Mouse (Mus musculus) thymus, adult 2 months (tissue): ENCODE measurements around the gene Cacna2d3. TPM values are rescaled to one million over a fixed set of nuclear protein-coding genes. Genes with fewer than 3 reads are reported as not detected.

ENCODE experiments used
- DNase-seq: peaks from one replicate; pipeline ENCODE4 v3.0.0; 2021
- H3K27ac ChIP-seq: fragments of 200-500 bp; 2 replicates; pipeline ENCODE4 v1.5.1; 2012; ENCODE audit warnings: low read length, control low read depth; ENCODE audit not compliant: control insufficient read depth, insufficient read depth
- H3K27me3 ChIP-seq: fragments of 200-500 bp; 2 replicates; pipeline ENCODE4 v1.6.1; 2012; ENCODE audit warnings: mild to moderate bottlenecking, low read length, moderate library complexity, mixed read lengths; ENCODE audit not compliant: control insufficient read depth, insufficient read depth
- H3K36me3 ChIP-seq: fragments of 200-500 bp; 2 replicates; pipeline ENCODE4 v1.6.1; 2012; ENCODE audit warnings: mild to moderate bottlenecking, low read length, moderate library complexity; ENCODE audit not compliant: control insufficient read depth, insufficient read depth
- H3K4me1 ChIP-seq: fragments of 200-500 bp; replicated peaks from 2 replicates; pipeline ENCODE4 v1.6.1; 2012; ENCODE audit warnings: low read length; ENCODE audit not compliant: control insufficient read depth, insufficient read depth
- H3K4me3 ChIP-seq: fragments of 200-500 bp; 2 replicates; pipeline ENCODE4 v1.5.1; 2012; ENCODE audit warnings: mild to moderate bottlenecking, low read length, control low read depth, moderate library complexity; ENCODE audit not compliant: control insufficient read depth, insufficient read depth
- CTCF ChIP-seq: fragments of 200-500 bp; IDR thresholded peaks from 2 replicates; pipeline ENCODE4 v1.5.1; 2012; ENCODE audit warnings: mild to moderate bottlenecking, control low read depth, low read length, moderate library complexity, borderline replicate concordance; ENCODE audit not compliant: control insufficient read depth, poor library complexity, insufficient read depth; ENCODE audit errors: extremely low read depth
- POLR2A ChIP-seq: fragments of 200-500 bp; IDR thresholded peaks from 2 replicates; pipeline ENCODE4 v1.6.1; 2012; ENCODE audit warnings: mild to moderate bottlenecking, low read length, control low read depth, moderate library complexity; ENCODE audit not compliant: control insufficient read depth, poor library complexity, insufficient read depth; ENCODE audit errors: extremely low read depth
- WGBS: fragments of 180-500 bp; shearing (Covaris S2); methylation state at CpG from one replicate; pipeline ENCODE4 v1.1.7; 2018; 5-methylcytosine and 5-hydroxymethylcytosine counted together
- polyA plus RNA-seq: library from polyadenylated mRNA; depleted of rRNA; stranded (reverse); fragments of >200 nt; gene quantifications from 2 replicates; pipeline ENCODE4 v1.2.3, GENCODE M21; 2012

The Cacna2d3 gene
- polyA plus RNA-seq, 1 experiment: 0.08 TPM

DNA sequence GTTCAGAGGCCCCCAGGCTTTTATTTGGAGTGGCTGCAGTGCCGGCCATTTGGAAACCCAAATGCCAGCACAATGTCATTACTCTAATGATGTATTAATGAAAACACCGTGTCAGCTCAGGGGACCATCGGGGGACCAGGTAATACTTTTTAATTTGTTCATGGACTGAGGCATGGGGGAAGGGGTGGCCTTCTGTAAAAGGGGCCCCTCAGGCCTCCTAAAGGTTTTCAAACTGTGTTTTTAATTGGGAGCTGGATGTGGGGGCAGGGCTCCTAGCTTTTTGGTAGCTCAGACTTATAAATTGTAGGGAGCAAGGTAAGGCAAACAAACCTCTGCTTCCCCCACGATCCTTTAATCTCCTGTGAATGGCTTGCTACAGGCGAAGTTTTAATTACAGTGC, 749.0 kb downstream of the Cacna2d3 start:
- Histone ChIP-seq H3K27me3 (no peaks in the 10 kb centered on the region), H3K36me3 (no peaks in the 10 kb centered on the region), H3K4me3 (no peak overlapping the region), H3K4me1 (no peaks in the 10 kb centered on the region), H3K27ac (no peak overlapping the region)
- TF ChIP-seq POLR2A: no peak
- no peak for TF ChIP-seq CTCF
- WGBS: 79% methylated on average over 5 of the region's 5 CpGs
- no peak for DNase-seq

DNA sequence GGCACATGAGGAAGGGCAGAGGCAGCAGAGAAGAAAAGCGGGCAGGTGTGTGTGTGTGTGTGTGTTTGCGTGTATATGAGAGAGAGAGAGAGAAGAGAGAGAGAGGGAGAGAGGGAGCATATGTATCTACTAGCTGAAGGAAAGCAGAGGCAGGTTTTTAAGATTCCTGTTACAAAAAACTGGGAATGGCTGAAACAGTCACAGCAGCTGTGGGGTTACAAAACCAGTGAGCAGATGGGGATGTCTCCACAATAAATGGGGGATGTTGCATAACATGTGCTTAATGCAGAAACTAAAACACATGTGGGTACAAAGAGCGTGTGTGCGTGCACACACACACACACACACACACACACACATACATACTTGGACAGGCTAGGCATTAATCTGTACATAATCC, 752.4 kb downstream of the Cacna2d3 start:
- Histone ChIP-seq H3K4me3 (no peak overlapping the region), H3K27me3 (no peaks in the 10 kb centered on the region), H3K36me3 (no peaks in the 10 kb centered on the region), H3K27ac (no peak overlapping the region), H3K4me1 (no peaks in the 10 kb centered on the region)
- 93% methylated on average over 4 of the region's 4 CpGs for whole genome bisulfite sequencing
- no peak for DNase-seq
- TF ChIP-seq CTCF: no peak
- no peak for TF ChIP-seq POLR2A

DNA sequence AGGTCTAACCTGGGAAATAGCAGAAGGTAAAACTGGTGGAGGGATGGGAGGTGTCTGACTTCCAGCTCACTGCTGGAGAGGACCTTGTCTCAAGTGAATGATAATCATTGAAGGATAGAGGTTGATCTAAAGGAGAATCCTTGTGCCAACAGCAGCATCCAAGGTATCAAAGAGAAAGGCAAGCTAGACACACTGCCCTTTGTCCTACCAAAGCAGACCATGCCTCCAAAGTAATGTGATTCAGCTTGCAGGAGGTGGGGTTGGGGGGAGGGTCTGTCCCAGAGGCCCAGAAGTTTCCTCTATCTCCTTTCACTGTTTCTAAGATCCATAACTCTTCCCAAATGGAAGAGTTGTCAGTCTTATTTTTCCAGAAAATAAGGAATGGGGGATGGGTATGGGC, 754.8 kb downstream of the Cacna2d3 start:
- no peak for TF ChIP-seq POLR2A
- TF ChIP-seq CTCF: no peak
- Histone ChIP-seq H3K4me1 (no peaks in the 10 kb centered on the region), H3K36me3 (no peaks in the 10 kb centered on the region), H3K27ac (no peak overlapping the region), H3K27me3 (no peaks in the 10 kb centered on the region), H3K4me3 (no peak overlapping the region)
- DNase-seq: no peak

GRCm38 (mm10) chr14:28961379-28961778, 760.3 kb downstream of the Cacna2d3 start:
- Histone ChIP-seq H3K4me3 (no peak overlapping the region), H3K4me1 (no peaks in the 10 kb centered on the region), H3K27ac (no peak overlapping the region), H3K36me3 (no peaks in the 10 kb centered on the region), H3K27me3 (no peaks in the 10 kb centered on the region; the same call in 1 of the 2 replicates)
- WGBS: 79% methylated on average over 5 of the region's 5 CpGs
- no peak for TF ChIP-seq POLR2A
- TF ChIP-seq CTCF: no peak
- DNase-seq: no peak

DNA sequence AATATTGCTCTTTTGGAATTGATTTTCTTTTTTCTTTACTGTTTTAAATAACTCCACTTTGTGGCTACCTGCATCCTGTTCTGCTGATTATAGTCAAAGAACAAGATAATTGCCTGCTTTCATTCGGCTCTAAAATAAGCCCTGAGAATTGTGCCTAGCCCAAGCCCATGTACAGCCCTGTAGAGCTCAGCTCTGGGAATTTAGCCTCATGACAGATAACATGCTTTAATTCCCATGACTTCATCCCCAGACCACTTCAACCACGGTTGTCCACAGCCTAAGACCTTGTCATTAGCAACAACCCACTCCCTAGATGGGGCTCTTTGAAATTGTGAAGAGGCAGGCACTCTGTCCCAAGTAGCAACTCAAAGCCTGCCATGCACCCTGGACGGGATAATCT, 762.6 kb downstream of the Cacna2d3 start:
- Histone ChIP-seq H3K27me3 (no peaks in the 10 kb centered on the region; the same call in 1 of the 2 replicates), H3K36me3 (no peaks in the 10 kb centered on the region), H3K4me3 (no peak overlapping the region), H3K27ac (no peak overlapping the region), H3K4me1 (no peaks in the 10 kb centered on the region)
- TF ChIP-seq CTCF (no peak), POLR2A (no peak)
- 55% methylated on average over 3 of the region's 3 CpGs for WGBS
- no peak for DNase-seq

GRCm38 (mm10) chr14:28958131-28959015, 763.3 kb downstream of the Cacna2d3 start:
- H3K27ac ChIP-seq: no peak overlapping the region
- H3K27me3 ChIP-seq: no peaks in the 10 kb centered on the region; the same call in 1 of the 2 replicates
- 56% methylated on average over 6 of the region's 6 CpGs for WGBS
- TF ChIP-seq CTCF (no peak), POLR2A (no peak)
- no peaks in the 10 kb centered on the region for H3K36me3 ChIP-seq
- H3K4me3 ChIP-seq: no peak overlapping the region
- no peak for DNase-seq
- no peaks in the 10 kb centered on the region for H3K4me1 ChIP-seq

DNA sequence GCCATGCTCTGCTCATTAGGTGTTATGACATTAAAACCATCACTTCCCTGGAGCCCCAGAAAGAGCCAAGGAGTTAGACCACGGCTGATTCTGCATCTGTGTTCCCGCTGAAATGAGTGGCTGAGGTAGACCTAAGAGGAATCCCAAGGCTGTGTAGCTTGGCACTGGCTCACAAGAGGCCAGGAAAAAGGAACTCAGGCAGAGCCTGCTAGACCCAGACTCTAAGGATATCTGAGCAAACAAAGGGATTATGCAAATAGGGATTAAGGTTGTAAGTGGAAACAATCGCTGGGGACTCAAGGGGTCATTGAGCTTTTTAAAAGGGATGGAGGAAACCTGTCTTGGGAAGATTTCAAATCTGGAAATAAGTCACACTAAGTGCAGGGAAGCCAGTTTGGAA, 766.5 kb downstream of the Cacna2d3 start:
- 21% methylated on average over 3 of the region's 3 CpGs for WGBS
- H3K27me3 ChIP-seq: no peaks in the 10 kb centered on the region; the same call in 1 of the 2 replicates
- no peak for DNase-seq
- H3K4me1 ChIP-seq: no peaks in the 10 kb centered on the region
- no peaks in the 10 kb centered on the region for H3K36me3 ChIP-seq
- H3K4me3 ChIP-seq: no peak overlapping the region
- TF ChIP-seq CTCF (no peak), POLR2A (no peak)
- H3K27ac ChIP-seq: no peak overlapping the region
